Comparison of ENCODE assay signal across 13 mouse cellular contexts in the genomic region with DNA sequence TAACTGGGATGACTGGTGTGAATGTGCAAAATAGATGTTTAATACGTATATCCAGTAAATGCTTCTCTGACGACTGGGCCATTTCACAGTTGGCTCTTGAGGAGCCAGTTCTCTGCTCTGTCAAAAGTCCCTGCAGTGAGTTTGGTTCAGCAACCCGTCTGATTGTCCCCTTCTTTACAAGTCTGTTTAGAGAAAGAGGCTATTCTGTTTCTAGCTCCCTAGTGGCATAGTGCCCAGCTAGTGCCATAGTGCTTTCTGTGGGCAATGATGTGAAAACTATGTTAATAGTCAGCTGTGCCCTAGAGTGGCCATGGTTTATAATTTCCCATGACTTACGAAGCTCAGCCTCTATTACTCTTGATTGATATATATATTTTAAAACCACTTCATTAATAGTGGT.
DNase-seq lines count a peak whose midpoint lies in the region; ATAC-seq and TF ChIP-seq lines count a peak whose summit lies in the region.
"Had no signal": no experiment of that assay in that cellular context is flagged by ENCODE, and none has a peak within 500 bp of the region (broad histone marks: within the 10 kb centered on the region; RNA-seq: fewer than 3 reads in every experiment).

No protein-coding gene starts in this region.

- 82% methylated on average over 4 of the region's 4 CpGs for WGBS in kidney, embryonic 14.5 days
- WGBS in midbrain, embryonic 16.5 days, result 64% methylated on average over 4 of the region's 4 CpGs
- WGBS in midbrain, embryonic 10.5 days, result 81% methylated on average over 4 of the region's 4 CpGs
- 35% methylated on average over 4 of the region's 4 CpGs for WGBS in forebrain, postnatal 0 days

- peak; percentile 6 for DNase-seq in cerebellum, adult 11-12 months
- DNase-seq in kidney, adult 11 months, result peak; percentile 3
- no peak for DNase-seq in midbrain, embryonic 10.5 days (ENCODE audit: low spot score)
- DNase-seq in forebrain, postnatal 0 days, result peak; percentile 49
- no peak for DNase-seq in adrenal gland, adult (ENCODE audit: inconsistent age in 2 of 2, low spot score in 1 of 2)
- DNase-seq: liver, embryonic 13.5 days had no signal

- H3K4me2 ChIP-seq in kidney, embryonic 14.5 days (replicated peaks; ENCODE audit: low read depth, low read length), result no peak overlapping the region
- H3K4me2 ChIP-seq in midbrain, embryonic 16.5 days (ENCODE audit: low read length), result no peak overlapping the region
- no peak overlapping the region for H3K4me2 ChIP-seq in forebrain, postnatal 0 days (ENCODE audit: low read depth)
- H3K4me2 ChIP-seq: heart, embryonic 15.5 days; liver, embryonic 13.5 days had no signal

- H3K27ac ChIP-seq in kidney, embryonic 14.5 days (ENCODE audit: low read depth, low read length), result no peak overlapping the region
- 0 out of 2 replicates have a peak overlapping the region, but pooled peaks have one; percentile 8 for H3K27ac ChIP-seq in midbrain, embryonic 16.5 days (ENCODE audit: low read length)
- H3K27ac ChIP-seq in midbrain, embryonic 10.5 days (replicated peaks), result no peak overlapping the region
- H3K27ac ChIP-seq in forebrain, postnatal 0 days (ENCODE audit: low read depth, low read length), result no peak overlapping the region
- H3K27ac ChIP-seq: heart, embryonic 15.5 days; layer of hippocampus, adult 2 months; liver, embryonic 13.5 days had no signal

- TF ChIP-seq CTCF in forebrain, postnatal 0 days (IDR thresholded peaks at IDR 0.05; ENCODE audit: low read depth), result no peak

- H3K36me3 ChIP-seq in kidney, embryonic 14.5 days (ENCODE audit: control insufficient read depth, insufficient read depth, low read length), result no peaks in the 10 kb centered on the region
- H3K36me3 ChIP-seq in midbrain, embryonic 16.5 days (ENCODE audit: control insufficient read depth, insufficient read depth, low read length), result no peaks in the 10 kb centered on the region
- H3K36me3 ChIP-seq in midbrain, embryonic 10.5 days, result no peaks in the 10 kb centered on the region
- H3K36me3 ChIP-seq in forebrain, postnatal 0 days (ENCODE audit: insufficient read depth), result no peaks in the 10 kb centered on the region
- H3K36me3 ChIP-seq: heart, embryonic 15.5 days; liver, embryonic 13.5 days had no signal

- no peak overlapping the region for H3K4me3 ChIP-seq in kidney, embryonic 14.5 days (ENCODE audit: low read length)
- H3K4me3 ChIP-seq in midbrain, embryonic 16.5 days (ENCODE audit: low read depth, low read length), result no peak overlapping the region
- no peak overlapping the region for H3K4me3 ChIP-seq in midbrain, embryonic 10.5 days
- H3K4me3 ChIP-seq in forebrain, postnatal 0 days (ENCODE audit: low read depth, low read length), result no peak overlapping the region
- H3K4me3 ChIP-seq: heart, embryonic 15.5 days; layer of hippocampus, adult 2 months; liver, embryonic 13.5 days had no signal

- no peaks in the 10 kb centered on the region for H3K9me3 ChIP-seq in kidney, embryonic 14.5 days (ENCODE audit: control insufficient read depth, low read length)
- H3K9me3 ChIP-seq in midbrain, embryonic 16.5 days (replicated peaks; ENCODE audit: control insufficient read depth, low read length, poor library complexity, severe bottlenecking), result no peaks in the 10 kb centered on the region
- no peaks in the 10 kb centered on the region for H3K9me3 ChIP-seq in midbrain, embryonic 10.5 days (replicated peaks)
- no peaks in the 10 kb centered on the region for H3K9me3 ChIP-seq in forebrain, postnatal 0 days (ENCODE audit: low read length)
- H3K9me3 ChIP-seq: heart, embryonic 15.5 days had no signal

- no peaks in the 10 kb centered on the region for H3K4me1 ChIP-seq in kidney, embryonic 14.5 days (ENCODE audit: control insufficient read depth, insufficient read depth, low read length)
- H3K4me1 ChIP-seq in midbrain, embryonic 16.5 days (ENCODE audit: control insufficient read depth, insufficient read depth, low read length), result no peaks in the 10 kb centered on the region
- no peaks in the 10 kb centered on the region for H3K4me1 ChIP-seq in midbrain, embryonic 10.5 days
- no peaks in the 10 kb centered on the region for H3K4me1 ChIP-seq in forebrain, postnatal 0 days (ENCODE audit: insufficient read depth)
- H3K4me1 ChIP-seq: heart, embryonic 15.5 days; liver, embryonic 13.5 days had no signal

- H3K27me3 ChIP-seq in kidney, embryonic 14.5 days (ENCODE audit: control insufficient read depth, insufficient read depth, low read length), result no peaks in the 10 kb centered on the region
- H3K27me3 ChIP-seq in midbrain, embryonic 16.5 days (ENCODE audit: control insufficient read depth, insufficient read depth, low read depth, low read length), result peaks cover under 1% of the 10 kb centered on the region; the same call in 1 of the 2 replicates
- no peaks in the 10 kb centered on the region for H3K27me3 ChIP-seq in midbrain, embryonic 10.5 days (ENCODE audit: low read depth, poor library complexity, severe bottlenecking)
- peaks cover 8% of the 10 kb centered on the region for H3K27me3 ChIP-seq in forebrain, postnatal 0 days (ENCODE audit: insufficient read depth, low read length)
- H3K27me3 ChIP-seq: CH12.LX; heart, embryonic 15.5 days; liver, embryonic 13.5 days had no signal

- no peak overlapping the region for H3K9ac ChIP-seq in kidney, embryonic 14.5 days (ENCODE audit: low read depth, low read length)
- H3K9ac ChIP-seq in midbrain, embryonic 16.5 days (ENCODE audit: low read depth, low read length), result no peak overlapping the region
- no peak overlapping the region for H3K9ac ChIP-seq in forebrain, postnatal 0 days
- H3K9ac ChIP-seq: heart, embryonic 15.5 days; liver, embryonic 13.5 days had no signal

- no peak for ATAC-seq in cerebellum, adult (ENCODE audit: insufficient number of reproducible peaks, low FRiP score, low TSS enrichment)
- ATAC-seq in kidney, embryonic 14.5 days (ENCODE audit: low FRiP score, low TSS enrichment), result no peak
- no peak for ATAC-seq in midbrain, embryonic 16.5 days
- ATAC-seq in forebrain, postnatal 0 days, result peak; percentile 48; the same call in 1 of the 2 replicates
- ATAC-seq: lung, postnatal 0 days had no signal

Comparison
In these comparisons a context has a peak if more than half of its experiments do, and no peak if none do; other contexts are left out.
1. DNase-seq: peak in cerebellum, adult 11-12 months (single experiment), kidney, adult 11 months (single experiment) and forebrain, postnatal 0 days (single experiment); none in midbrain, embryonic 10.5 days (single experiment) and adrenal gland, adult (0 of 2).